Mouse (Mus musculus): ENCODE measurements around the gene Xaf1.

Gene Xaf1

GRCm38 (mm10) chr11:72361385-72362346 is 60.2 kb downstream of the Xaf1 start:
- DNase-seq (ENCODE audit: low spot score) = no peak

DNA sequence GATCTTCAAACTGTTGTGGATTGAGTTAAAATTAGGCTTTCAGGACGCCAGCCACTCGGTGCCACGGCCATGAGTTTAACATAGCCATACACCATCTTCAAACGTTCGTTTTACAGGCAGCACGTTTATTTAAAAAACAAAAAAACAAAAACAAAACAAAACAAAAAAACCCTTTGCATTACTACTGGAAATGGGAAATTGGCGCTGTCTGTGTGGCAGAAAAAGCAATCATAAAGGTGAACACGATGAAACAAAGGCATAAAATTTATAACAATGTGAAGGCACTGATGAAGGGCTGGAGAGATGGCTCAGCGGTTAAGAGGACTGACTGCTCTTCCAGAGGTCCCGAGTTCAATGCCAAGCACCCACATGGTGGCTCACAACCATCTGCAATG is 60.9 kb downstream of the Xaf1 start, which contains the start of gene Tekt1:
Gene Tekt1 (minus strand): TSS at position 96 of the 395 bp plus-strand sequence.
- no peak for DNase-seq (ENCODE audit: low spot score)
